Mouse (Mus musculus) frontal cortex, adult (tissue): ENCODE measurements at regions not wholly inside any gene's neighbourhood (a gene's known extent, or its start where the extent isn't known, plus 50 kb on each side); places are given as distances from the start of the nearest gene placed in this dataset.

Experiments
- ATAC-seq: cut with Nextera tagmentation; 2 replicates; pipeline ENCODE4 v1.9.2; 2017; ENCODE audit warnings: mild to moderate bottlenecking, moderate library complexity, mixed read lengths; ENCODE audit not compliant: low TSS enrichment

DNA sequence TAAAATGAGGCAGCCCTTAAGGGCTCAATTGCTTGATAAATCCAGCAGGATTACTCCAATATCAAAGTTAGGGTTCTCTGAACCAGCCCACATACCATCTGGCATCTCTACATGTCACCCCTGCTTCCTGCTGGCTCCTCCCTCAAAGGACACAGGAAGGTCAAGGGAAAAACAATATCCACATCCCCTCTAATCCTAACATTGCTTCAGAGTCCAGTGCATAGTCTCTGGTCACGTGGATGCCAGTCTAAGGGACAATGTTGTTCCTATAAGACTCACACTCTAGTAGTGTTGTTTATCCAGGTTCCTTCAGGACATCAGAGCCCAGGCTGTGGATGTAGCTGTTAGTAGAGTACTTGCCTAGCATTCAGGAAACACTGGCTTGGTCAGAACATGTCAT is 124.9 kb upstream of the Foxa2 start:
- no peak for ATAC-seq

- no peak for ATAC-seq
Measured at GRCm38 (mm10) chr2:148175251-148175927, 128.6 kb upstream of the Foxa2 start.

DNA sequence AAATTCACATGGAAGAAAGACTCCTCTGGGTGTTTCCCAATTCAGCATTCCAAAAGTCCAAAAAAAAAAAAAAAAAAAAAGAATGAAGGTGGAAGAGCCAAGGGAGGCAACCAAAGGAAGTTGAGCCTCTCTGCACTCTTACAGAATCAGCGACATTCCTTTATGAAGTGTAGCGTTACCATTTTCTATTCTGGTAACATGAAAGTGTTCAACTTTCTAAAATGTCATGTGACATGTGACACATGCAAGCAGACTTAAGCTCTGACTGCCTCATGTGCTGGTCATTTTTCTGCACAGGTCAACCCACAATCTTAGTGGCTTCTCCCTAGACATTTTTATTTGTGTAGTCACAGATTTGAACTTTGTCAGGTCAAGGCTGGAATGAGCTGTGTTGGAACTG is 133.5 kb upstream of the Foxa2 start:
- no peak for ATAC-seq

- no peak for ATAC-seq
Measured at GRCm38 (mm10) chr2:148181518-148181917, 134.7 kb upstream of the Foxa2 start.

GRCm38 (mm10) chr2:148182492-148183052 is 135.8 kb upstream of the Foxa2 start:
- ATAC-seq, result no peak

GRCm38 (mm10) chr2:148184801-148185212 is 138.0 kb upstream of the Foxa2 start:
- peak; percentile 50; the same call in 1 of the 2 replicates for ATAC-seq

GRCm38 (mm10) chr2:148186363-148186991 is 139.7 kb upstream of the Foxa2 start:
- ATAC-seq, result no peak

GRCm38 (mm10) chr2:148188865-148189264 is 142.1 kb upstream of the Foxa2 start:
- peak; percentile 53; the same call in 1 of the 2 replicates for ATAC-seq

DNA sequence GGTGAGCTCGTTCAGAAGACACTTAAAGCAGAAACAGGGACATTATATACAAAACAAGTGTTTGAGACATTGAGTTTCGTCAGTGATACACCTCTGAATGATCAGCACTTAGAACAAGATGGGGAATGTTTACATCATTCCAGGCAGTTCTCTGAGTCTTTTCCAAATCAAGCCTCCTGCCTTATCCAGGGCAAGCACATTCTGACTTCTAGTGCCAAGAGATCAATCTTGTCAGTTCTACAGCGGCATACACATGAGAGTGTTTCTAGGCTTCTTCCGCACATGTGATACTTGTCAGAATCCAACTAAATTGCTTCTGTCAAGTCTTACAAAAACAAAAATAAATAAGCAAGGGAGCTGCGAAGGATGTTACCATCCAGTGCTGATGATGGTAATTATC is 142.5 kb upstream of the Foxa2 start:
- no peak for ATAC-seq

DNA sequence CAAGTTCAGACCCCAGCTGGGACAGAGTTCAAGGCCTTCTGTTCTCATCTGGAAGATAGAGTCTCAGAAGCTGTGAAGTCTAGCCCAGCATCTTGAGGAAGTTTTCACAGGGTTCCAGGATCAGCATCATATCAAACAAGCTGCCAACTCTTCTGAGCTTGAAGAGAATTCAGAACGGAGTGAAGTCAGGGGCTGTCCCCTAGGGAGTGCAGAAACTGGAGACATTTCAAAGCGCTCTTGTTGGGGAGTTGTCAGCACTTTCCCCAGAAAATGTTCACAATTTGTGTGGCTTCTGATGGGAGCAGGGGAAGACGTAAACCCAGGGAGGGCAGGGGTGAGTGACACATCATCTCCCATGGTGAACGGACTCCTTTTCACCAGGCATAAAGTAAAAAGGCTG is 146.2 kb upstream of the Foxa2 start:
- ATAC-seq, result no peak

DNA sequence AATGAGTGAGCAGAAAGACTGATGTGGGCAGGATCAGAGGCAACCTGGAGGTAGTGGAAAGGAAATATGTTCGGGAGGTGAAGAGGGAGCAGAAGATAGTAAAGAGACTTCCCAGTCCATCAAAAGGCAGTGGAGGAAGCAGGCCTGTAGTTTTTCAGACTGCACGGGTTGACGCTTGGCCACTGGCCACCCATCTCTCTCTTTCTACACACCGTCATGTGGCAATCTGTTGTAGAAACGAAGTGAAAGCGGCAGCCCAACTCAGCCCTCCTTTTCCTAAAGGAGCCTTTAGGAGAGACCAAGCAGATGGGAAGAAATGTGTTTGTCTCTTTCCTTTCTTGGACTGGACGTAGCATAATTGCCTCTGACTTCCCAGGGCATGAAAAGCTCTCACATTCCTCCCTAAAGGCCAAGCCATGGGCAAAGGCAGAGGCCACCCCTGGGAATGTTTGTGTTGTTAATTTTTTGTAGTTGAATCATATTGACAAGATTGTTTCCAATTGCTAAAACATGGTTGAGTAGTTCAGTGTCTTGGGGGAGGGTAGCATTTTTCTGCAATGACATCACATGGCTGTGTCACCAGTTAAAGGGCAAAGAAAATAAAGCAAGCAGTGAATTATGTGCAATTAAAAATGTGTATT is 150.7 kb upstream of the Foxa2 start:
- peak; percentile 81 for ATAC-seq

GRCm38 (mm10) chr2:148206633-148207032 is 159.9 kb upstream of the Foxa2 start:
- peak; percentile 86 for ATAC-seq

DNA sequence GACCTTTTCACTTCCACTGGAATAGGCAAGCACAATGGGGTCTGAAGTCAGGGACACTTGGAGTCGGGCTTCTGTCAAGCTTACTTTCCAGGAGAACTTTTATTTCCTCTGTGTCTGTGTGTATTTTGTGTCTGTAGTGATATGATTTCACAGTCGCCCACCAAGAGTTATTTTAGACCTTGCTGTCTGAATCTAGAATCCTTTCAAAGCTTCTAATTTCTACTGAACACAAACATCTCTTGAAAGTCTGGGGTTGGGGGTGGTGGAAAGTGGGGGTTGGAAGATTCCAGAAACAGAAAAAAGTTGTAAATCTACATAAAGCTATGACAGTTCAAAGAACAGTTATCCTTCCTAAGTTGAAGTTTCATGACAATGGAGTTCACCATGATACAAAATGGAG is 164.0 kb upstream of the Foxa2 start:
- peak; percentile 76 for ATAC-seq

DNA sequence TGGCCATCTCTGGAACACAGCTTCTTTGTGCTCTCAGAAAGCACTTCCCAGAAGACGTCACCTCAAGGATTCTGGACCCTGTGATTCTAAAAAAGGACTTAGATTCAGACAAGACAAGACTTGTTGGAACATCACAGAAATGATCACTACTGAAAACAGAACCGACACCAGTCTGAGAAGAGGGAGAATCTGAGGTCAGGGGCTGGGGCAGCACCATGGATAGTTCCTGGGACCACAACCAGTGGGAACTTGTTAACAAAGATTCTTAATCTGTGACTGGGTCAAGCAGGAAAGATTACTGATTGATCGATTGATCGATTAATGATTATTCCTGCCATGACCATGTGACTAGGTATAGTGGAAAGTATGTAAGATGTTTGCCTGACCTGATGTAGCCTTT is 170.4 kb upstream of the Foxa2 start:
- ATAC-seq, result no peak

DNA sequence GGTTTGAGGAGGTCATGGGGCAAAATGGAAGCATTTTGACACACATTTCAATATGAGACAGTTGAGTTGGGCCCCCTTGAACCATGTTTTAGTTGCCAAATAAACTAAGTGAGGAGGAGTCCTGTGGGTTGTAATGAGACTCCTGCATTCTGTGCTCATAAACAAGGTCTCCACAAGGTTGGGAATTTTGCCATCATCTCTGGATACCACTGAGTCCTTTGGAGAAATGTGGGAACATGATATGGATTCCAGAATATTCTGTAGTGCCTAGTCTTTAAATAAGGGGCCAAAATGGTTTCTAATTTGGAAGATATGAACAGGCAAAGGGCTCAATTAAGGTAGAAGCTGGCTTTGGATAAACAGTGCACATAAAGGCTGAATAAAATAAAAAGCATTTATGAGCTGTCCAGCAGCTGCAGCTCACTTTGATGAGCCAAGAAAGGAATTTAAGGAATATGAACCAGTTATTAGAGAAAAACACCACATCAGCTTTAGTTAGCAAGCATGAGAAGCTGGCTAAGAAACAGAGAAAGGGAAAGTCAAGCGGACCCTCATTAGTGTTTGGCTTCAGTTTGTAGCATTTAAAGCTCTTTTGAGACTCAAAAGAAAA is 161.3 kb upstream of the Sstr4 start:
- no peak for ATAC-seq

- ATAC-seq, result no peak
Measured at GRCm38 (mm10) chr2:148237121-148237520, 158.0 kb upstream of the Sstr4 start.

GRCm38 (mm10) chr2:148239046-148239445 is 156.1 kb upstream of the Sstr4 start:
- ATAC-seq, result no peak

DNA sequence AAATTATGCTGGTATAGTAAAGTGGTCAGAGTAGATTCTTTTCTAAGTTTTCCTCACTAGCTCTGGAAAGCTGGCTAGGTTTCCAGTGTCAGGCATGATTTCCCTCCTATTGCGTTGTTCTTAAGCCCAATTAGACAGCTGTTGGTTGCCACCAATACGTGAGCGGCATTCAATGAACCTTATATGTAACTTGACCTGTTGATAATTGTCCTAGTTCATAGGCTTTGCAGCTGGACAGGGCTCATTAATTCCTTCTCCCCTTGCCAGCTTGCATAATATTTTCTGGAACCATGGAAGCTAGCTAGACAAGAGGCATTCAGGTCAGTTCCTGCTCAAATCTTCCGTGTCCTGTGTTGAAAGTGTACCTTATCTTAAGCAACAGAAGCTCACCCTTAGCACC is 152.9 kb upstream of the Sstr4 start:
- ATAC-seq, result no peak

GRCm38 (mm10) chr2:148245575-148245974 is 149.6 kb upstream of the Sstr4 start:
- ATAC-seq, result no peak

DNA sequence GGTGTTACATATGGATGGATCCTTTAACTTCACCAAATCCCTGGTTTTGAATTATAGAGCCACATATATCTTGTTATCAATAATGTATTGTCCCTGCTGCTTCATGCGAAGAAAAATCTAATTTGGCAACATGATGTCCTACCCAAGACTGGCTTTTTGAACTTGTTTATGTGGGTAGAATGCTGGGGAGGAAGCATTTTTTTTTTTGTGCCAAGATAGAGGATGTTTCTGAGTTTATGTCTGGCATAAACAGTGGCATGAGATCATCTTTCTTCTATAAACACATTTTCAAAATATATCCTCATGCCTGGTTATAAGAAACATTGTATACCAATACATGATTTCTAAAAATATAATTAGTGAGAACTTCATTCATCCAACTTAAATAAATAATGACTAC is 144.2 kb upstream of the Sstr4 start:
- ATAC-seq, result no peak

- no peak for ATAC-seq
Measured at GRCm38 (mm10) chr2:148255662-148256061, 139.5 kb upstream of the Sstr4 start.

GRCm38 (mm10) chr2:148264111-148264730 is 130.9 kb upstream of the Sstr4 start:
- no peak for ATAC-seq
